Mouse (Mus musculus): Measurements from ENCODE around the gene Dio1.

The Dio1 gene

DNA sequence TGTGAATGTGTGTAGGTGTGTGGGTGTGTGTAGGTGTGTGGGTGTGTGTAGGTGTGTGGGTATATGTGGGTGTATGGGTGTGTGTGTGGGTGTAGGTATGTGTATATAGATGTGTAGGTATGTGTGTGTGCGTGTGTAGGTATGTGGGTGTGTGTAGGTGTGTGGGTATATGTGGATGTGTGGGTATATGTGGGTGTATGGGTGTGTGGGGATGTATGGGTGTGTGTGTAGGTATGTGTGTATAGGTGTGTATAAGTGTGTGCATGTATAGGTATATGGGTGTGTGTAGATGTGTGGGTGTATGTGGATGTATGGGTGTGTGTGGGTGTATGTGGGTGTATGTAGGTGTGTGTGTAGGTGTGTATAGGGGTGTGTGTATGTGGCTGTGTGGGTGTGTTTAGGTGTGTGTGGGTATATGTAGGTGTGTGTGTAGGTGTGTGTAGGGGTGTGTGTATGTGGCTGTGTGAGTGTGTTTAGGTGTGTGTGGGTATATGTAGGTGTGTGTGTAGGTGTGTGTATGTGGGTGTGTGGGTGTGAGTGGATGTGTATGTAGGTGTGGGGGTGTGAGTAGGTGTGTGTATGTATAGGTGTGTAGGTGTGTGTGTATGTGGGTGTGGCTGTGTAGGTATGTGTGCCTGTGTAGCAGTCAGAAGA is 5.9 kb downstream of the Dio1 start:
- DNase-seq (ENCODE audit: low read depth, low spot score): no peak

DNA sequence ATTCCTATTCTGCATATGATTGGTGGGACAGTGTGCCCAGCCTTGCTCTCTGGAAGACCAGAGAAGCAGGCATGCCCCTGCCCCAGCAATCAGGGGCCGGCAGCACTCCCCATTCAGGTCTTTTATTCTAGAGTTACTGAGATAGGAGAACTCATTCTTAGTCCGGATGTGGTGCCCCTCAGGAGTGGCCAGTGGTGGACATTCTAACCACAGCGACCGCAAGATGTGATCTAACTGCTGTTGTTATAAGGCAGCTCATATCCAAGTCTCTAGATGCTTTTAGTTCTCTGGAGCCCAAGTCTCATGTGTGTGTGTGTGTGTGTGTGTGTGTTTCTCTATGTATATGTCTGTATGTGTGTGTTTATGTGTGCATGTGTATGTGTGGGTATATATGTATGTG is 6.6 kb downstream of the Dio1 start:
- no peak for DNase-seq (ENCODE audit: low read depth, low spot score)

DNA sequence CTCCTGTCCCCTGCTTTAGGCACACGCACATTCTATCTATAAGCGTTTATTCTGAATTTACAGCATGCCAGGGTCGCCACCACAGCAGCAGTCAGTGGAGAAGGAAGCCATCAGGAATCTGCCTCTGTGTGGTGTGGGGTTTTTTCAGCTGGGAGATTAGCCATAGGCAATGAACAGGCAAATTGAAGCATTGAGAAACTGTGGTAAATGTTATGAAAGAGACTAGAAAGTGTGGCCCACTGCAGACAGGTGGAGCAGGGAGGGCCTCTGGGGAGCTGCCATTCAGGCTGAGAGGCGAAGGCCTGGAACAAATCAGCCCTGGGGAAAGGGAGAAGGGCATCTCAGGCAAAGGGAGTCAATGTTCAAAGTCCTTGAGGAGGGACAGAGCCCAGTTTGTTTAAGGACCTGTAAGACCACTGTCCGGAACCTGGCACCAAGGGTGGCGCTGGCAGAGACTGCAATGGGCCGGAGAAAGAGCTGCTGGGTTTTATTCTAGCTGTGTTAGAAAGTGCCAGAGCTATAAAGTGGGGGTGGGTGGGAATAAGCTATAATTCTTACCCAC is 7.1 kb downstream of the Dio1 start:
- DNase-seq (ENCODE audit: low read depth, low spot score): no peak

GRCm38 (mm10) chr4:107298071-107298606 is 8.8 kb downstream of the Dio1 start:
- DNase-seq (ENCODE audit: low read depth, low spot score): no peak

GRCm38 (mm10) chr4:107292273-107292662 is 14.7 kb downstream of the Dio1 start:
- no peak for DNase-seq (ENCODE audit: low read depth, low spot score)

GRCm38 (mm10) chr4:107291611-107292272 is 15.2 kb downstream of the Dio1 start:
- DNase-seq (ENCODE audit: low read depth, low spot score): no peak

GRCm38 (mm10) chr4:107287517-107287916 is 19.5 kb downstream of the Dio1 start:
- no peak for DNase-seq (ENCODE audit: low read depth, low spot score)

DNA sequence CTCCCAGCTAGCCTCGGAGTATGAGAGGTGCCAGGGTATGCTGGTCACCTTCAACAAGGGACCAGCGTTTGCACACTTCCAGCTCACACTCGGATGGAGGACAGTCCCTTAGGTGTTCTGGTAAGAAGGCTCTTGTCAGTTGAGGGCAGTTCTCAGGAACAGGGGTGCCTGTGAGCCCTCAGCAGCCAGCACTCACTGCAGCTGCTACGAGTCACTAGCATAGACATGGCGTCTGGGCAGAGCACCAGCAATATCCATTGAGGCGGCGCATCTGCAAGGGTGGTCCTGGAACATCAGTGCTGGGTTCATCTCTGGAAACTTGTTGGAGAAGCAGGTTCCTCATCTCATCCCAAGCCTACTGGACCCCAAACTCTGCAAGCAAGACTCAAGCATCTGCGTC is 20.6 kb downstream of the Dio1 start:
- no peak for DNase-seq (ENCODE audit: low read depth, low spot score)

DNA sequence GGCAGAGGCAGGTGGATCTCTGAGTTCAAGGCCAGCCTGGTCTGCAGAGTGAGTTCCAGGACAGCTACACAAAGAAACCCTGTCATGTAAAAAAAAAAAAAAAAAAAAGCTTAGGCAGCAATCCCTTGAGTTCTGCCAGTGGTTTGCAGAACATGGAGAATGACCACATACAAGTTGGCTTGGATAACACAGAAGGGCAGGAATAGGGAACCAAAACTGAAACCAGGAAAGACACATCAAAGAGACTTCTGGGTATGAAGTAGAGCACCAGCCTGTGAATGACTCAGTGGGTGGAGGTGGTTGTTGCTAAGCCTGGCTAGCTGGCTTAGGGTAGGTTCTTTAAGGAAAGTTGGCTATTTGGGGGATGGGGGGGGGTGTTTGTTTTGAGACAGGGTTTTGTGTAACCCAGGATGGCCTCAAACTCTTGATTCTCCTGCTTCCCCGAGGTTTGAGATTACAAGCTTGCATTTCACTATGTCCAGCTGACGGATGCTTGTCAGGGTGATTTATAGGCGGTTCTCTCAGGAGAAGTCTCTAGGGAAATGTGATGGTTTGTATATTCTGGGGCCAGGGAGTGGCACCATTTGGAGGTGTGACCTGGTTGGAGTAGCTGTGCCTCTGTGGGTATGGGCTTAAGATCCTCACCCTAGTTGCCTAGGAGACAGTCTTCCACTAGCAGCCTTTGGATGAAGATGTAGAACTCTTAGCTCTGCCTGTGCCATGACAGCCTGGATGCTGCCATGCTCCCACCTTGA is 21.3 kb downstream of the Dio1 start:
- no peak for DNase-seq (ENCODE audit: low read depth, low spot score)

- no peak for DNase-seq (ENCODE audit: low read depth, low spot score)
Measured at GRCm38 (mm10) chr4:107280843-107281475, 26.0 kb downstream of the Dio1 start.

- no peak for DNase-seq (ENCODE audit: low read depth, low spot score)
Measured at GRCm38 (mm10) chr4:107278188-107278707, 28.7 kb downstream of the Dio1 start.

- no peak for DNase-seq (ENCODE audit: low read depth, low spot score)
Measured at GRCm38 (mm10) chr4:107274511-107274910, 32.5 kb downstream of the Dio1 start.

GRCm38 (mm10) chr4:107273683-107274082 is 33.3 kb downstream of the Dio1 start:
- DNase-seq (ENCODE audit: low read depth, low spot score): no peak

- DNase-seq (ENCODE audit: low read depth, low spot score): no peak
Measured at GRCm38 (mm10) chr4:107260001-107260400, 47.0 kb downstream of the Dio1 start.

- DNase-seq (ENCODE audit: low read depth, low spot score): no peak
Measured at GRCm38 (mm10) chr4:107254414-107254813, 52.6 kb downstream of the Dio1 start.

DNA sequence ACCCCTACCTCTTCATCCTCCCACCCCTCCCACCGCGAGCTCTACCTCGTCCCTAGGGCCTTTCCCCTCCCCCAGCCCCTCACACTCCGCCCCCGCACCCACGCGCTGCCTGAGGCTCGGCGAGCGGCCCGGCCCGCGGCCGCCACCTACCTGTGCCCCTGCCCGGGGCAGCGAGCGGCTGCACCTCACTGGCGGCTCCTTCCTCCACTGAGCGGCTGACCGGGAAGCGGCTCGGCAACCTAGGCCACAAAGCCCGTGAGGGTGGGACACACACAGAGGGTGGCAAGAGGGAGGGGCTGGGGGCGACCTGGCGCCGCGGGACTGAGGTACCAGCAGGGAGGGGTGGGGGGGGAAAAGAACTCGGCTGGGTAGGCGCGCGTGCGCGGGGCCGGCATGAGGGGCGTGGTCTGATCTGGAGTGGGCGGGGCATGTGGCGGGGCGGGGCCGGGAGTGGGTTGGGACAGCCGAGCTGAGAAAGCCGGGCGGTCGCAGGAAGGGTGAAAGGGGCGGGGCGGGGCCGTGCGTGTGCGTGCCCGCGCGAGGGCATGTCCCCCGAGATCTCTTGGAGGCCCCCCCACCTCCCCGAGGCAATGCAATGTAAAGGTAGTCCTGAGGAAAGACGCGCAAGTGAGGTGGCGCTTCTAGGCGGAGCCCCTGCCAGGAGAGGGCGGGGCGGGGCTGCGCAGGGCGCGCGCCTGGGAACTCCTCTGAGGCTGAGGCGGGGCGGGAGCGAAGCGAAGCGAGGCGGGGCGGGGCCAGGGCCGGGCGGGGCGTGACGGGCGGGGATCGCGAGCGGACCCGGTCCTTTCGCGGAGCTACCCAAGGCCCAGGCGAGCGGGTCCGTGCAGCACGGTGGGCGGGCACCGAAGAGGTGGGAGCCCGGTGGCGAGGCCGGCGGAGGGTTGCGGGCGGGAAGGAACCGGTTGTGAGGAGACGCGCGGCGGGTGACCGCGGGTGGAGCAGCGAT is 53.6 kb downstream of the Dio1 start, which contains the start of the genes Lrrc42 and Hspb11:
Gene Lrrc42, minus strand, starts transcription at position 408 of the 967 bp plus-strand sequence.
Gene Hspb11, plus strand, starts transcription at position 469 of the 967 bp plus-strand sequence.
- peak; percentile 96 for DNase-seq (ENCODE audit: low read depth, low spot score)

- DNase-seq (ENCODE audit: low read depth, low spot score): no peak
Measured at GRCm38 (mm10) chr4:107252522-107252921, 54.4 kb downstream of the Dio1 start.

- peak; percentile 45 for DNase-seq (ENCODE audit: low read depth, low spot score)
Measured at GRCm38 (mm10) chr4:107250494-107250893, 56.5 kb downstream of the Dio1 start.

GRCm38 (mm10) chr4:107249471-107249870 is 57.5 kb downstream of the Dio1 start:
- no peak for DNase-seq (ENCODE audit: low read depth, low spot score)

DNA sequence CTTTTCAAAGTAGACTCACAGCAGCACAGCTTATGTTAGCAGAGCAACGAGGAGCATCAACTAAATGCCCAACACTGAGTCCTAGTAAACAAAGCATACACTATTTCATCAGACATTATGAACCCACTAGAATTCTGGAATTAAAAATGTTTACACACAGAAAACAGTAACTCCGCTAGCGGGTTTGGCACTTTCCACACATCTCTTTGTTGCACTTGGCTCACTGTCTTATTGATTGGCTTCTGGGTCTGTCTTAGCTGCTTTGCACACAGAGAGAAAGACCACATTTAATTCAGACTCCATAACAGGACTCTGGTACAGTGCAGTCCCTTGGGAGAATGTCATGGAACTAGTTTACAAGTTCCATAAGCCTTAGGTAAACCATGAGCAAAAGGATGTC is 58.9 kb downstream of the Dio1 start:
- DNase-seq (ENCODE audit: low read depth, low spot score): no peak
